Mouse (Mus musculus): ENCODE data around the gene Fcgr2b.
"Not testable (repeated sequence)": the region's sequence is repeated elsewhere in the genome, so short reads cannot be mapped to it uniquely, and the experiment has no call there.

The Fcgr2b gene

GRCm38 (mm10) chr1:170976447-170976846, at the start of gene Fcgr2b:
TSS of gene Fcgr2b (minus strand) at chr1:170976547.
- no peak for DNase-seq (ENCODE audit: low read depth in 2 of 2, low spot score in 2 of 2)

GRCm38 (mm10) chr1:171019311-171019950, 43.1 kb upstream of the Fcgr2b start:
- no peak for DNase-seq (ENCODE audit: low read depth in 2 of 2, low spot score in 2 of 2)

- no peak for DNase-seq (ENCODE audit: low read depth in 2 of 2, low spot score in 2 of 2)
Observed at GRCm38 (mm10) chr1:171018737-171019136, 42.4 kb upstream of the Fcgr2b start, which contains the start of gene Fcgr4. TSS of gene Fcgr4 (plus strand) at chr1:171018920.

- DNase-seq (ENCODE audit: low read depth in 2 of 2, low spot score in 2 of 2) = no peak
Observed at GRCm38 (mm10) chr1:171017468-171018158, 41.3 kb upstream of the Fcgr2b start.

- no peak for DNase-seq (ENCODE audit: low read depth in 2 of 2, low spot score in 2 of 2)
Observed at GRCm38 (mm10) chr1:171016676-171017356, 40.5 kb upstream of the Fcgr2b start.

- DNase-seq (ENCODE audit: low read depth in 2 of 2, low spot score in 2 of 2) = no peak
Observed at GRCm38 (mm10) chr1:171011733-171012132, 35.4 kb upstream of the Fcgr2b start.

- peak in 1 of 2 experiments; percentile 16 for DNase-seq (ENCODE audit: low read depth in 2 of 2, low spot score in 2 of 2)
Observed at GRCm38 (mm10) chr1:171006905-171007304, 30.6 kb upstream of the Fcgr2b start.

GRCm38 (mm10) chr1:171006335-171006734, 30.0 kb upstream of the Fcgr2b start:
- DNase-seq (ENCODE audit: low read depth in 2 of 2, low spot score in 2 of 2) = no peak

- no peak for DNase-seq (ENCODE audit: low read depth in 2 of 2, low spot score in 2 of 2)
Observed at GRCm38 (mm10) chr1:171005586-171005985, 29.2 kb upstream of the Fcgr2b start.

GRCm38 (mm10) chr1:171005081-171005480, 28.7 kb upstream of the Fcgr2b start:
- DNase-seq (ENCODE audit: low read depth in 2 of 2, low spot score in 2 of 2) = no peak

- DNase-seq (ENCODE audit: low read depth in 2 of 2, low spot score in 2 of 2) = no peak
Observed at GRCm38 (mm10) chr1:170999811-171000210, 23.5 kb upstream of the Fcgr2b start.

- peak in 1 of 2 experiments; percentile 14 for DNase-seq (ENCODE audit: low read depth in 2 of 2, low spot score in 2 of 2)
Observed at GRCm38 (mm10) chr1:170997756-170998655, 21.7 kb upstream of the Fcgr2b start.

- DNase-seq (ENCODE audit: low read depth in 2 of 2, low spot score in 2 of 2) = peak; percentile 11 to 34
Observed at GRCm38 (mm10) chr1:170996753-170997152, 20.4 kb upstream of the Fcgr2b start.

- DNase-seq (ENCODE audit: low read depth in 2 of 2, low spot score in 2 of 2) = no peak
Observed at GRCm38 (mm10) chr1:170996034-170996433, 19.7 kb upstream of the Fcgr2b start.

GRCm38 (mm10) chr1:170992550-170992949, 16.2 kb upstream of the Fcgr2b start:
- DNase-seq (ENCODE audit: low read depth in 2 of 2, low spot score in 2 of 2) = no peak

GRCm38 (mm10) chr1:170989656-170990055, 13.3 kb upstream of the Fcgr2b start:
- DNase-seq (ENCODE audit: low read depth in 2 of 2, low spot score in 2 of 2) = no peak

- DNase-seq (ENCODE audit: low read depth in 2 of 2, low spot score in 2 of 2) = no peak
Observed at GRCm38 (mm10) chr1:170985861-170986260, 9.5 kb upstream of the Fcgr2b start.

- no peak for DNase-seq (ENCODE audit: low read depth in 2 of 2, low spot score in 2 of 2)
Observed at GRCm38 (mm10) chr1:170985092-170985491, 8.7 kb upstream of the Fcgr2b start.

GRCm38 (mm10) chr1:170983066-170983465, 6.7 kb upstream of the Fcgr2b start:
- DNase-seq (ENCODE audit: low read depth in 2 of 2, low spot score in 2 of 2) = no peak

- DNase-seq (ENCODE audit: low read depth in 2 of 2, low spot score in 2 of 2) = no peak
Observed at GRCm38 (mm10) chr1:170982301-170982700, 6.0 kb upstream of the Fcgr2b start.

- not testable (repeated sequence) for DNase-seq (ENCODE audit: low read depth in 2 of 2, low spot score in 2 of 2)
Observed at GRCm38 (mm10) chr1:170981679-170982078, 5.3 kb upstream of the Fcgr2b start.
